Mouse (Mus musculus) kidney, postnatal 10 days (tissue): ENCODE measurements around the gene Kat8.
"Not testable (repeated sequence)": the region's sequence is repeated elsewhere in the genome, so short reads cannot be mapped to it uniquely, and the experiment has no call there.

Source experiments
- DNase-seq: peaks from one replicate; pipeline ENCODE4 v3.0.0; 2021; ENCODE audit warnings: mixed read lengths

Gene Kat8

GRCm38 (mm10) chr7:127912190-127912871 lies at the start of gene Kat8:
Kat8 (plus strand) TSS chr7:127912516.
- peak; percentile 95 for DNase-seq

GRCm38 (mm10) chr7:127866434-127866833 lies 45.9 kb upstream of the Kat8 start:
- DNase-seq, result no peak

- DNase-seq, result no peak
Measured at GRCm38 (mm10) chr7:127867641-127868040, 44.7 kb upstream of the Kat8 start.

- peak; percentile 67 for DNase-seq
Measured at GRCm38 (mm10) chr7:127869149-127869810, 43.0 kb upstream of the Kat8 start.

- no peak for DNase-seq
Measured at GRCm38 (mm10) chr7:127870136-127870821, 42.0 kb upstream of the Kat8 start.

GRCm38 (mm10) chr7:127874812-127875626 lies 37.3 kb upstream of the Kat8 start:
- DNase-seq, result no peak

- DNase-seq, result peak; percentile 97
Measured at GRCm38 (mm10) chr7:127875627-127876001, 36.7 kb upstream of the Kat8 start.

- DNase-seq, result peak; percentile 89
Measured at GRCm38 (mm10) chr7:127876041-127876466, 36.3 kb upstream of the Kat8 start, which contains the start of gene Zfp646. Zfp646 (plus strand) TSS chr7:127876221.

GRCm38 (mm10) chr7:127876467-127877348 lies 35.6 kb upstream of the Kat8 start, which contains the start of gene Zfp668:
Zfp668 (minus strand) TSS chr7:127876828.
- peak; percentile 95 for DNase-seq

- no peak for DNase-seq
Measured at GRCm38 (mm10) chr7:127879301-127879700, 33.0 kb upstream of the Kat8 start.

GRCm38 (mm10) chr7:127880431-127880830 lies 31.9 kb upstream of the Kat8 start:
- no peak for DNase-seq

GRCm38 (mm10) chr7:127885951-127886350 lies 26.4 kb upstream of the Kat8 start:
- peak; percentile 77 for DNase-seq

- DNase-seq, result no peak
Measured at GRCm38 (mm10) chr7:127886551-127886950, 25.8 kb upstream of the Kat8 start.

GRCm38 (mm10) chr7:127887191-127887590 lies 25.1 kb upstream of the Kat8 start:
- DNase-seq, result no peak

- DNase-seq, result no peak
Measured at GRCm38 (mm10) chr7:127887781-127888180, 24.5 kb upstream of the Kat8 start.

GRCm38 (mm10) chr7:127888821-127889220 lies 23.5 kb upstream of the Kat8 start:
- no peak for DNase-seq

GRCm38 (mm10) chr7:127890798-127891197 lies 21.5 kb upstream of the Kat8 start, which contains the start of gene Prss53:
Prss53 (minus strand) TSS chr7:127890970.
- peak; percentile 80 for DNase-seq

- no peak for DNase-seq
Measured at GRCm38 (mm10) chr7:127894480-127894879, 17.8 kb upstream of the Kat8 start.

GRCm38 (mm10) chr7:127895442-127895841 lies 16.9 kb upstream of the Kat8 start, which contains the start of the genes Gm21974 and Vkorc1:
Gm21974 (minus strand) TSS chr7:127895454.
Vkorc1 (minus strand) TSS chr7:127895617.
- peak; percentile 98 for DNase-seq

GRCm38 (mm10) chr7:127895891-127896290 lies 16.4 kb upstream of the Kat8 start:
- DNase-seq, result not testable (repeated sequence)

- peak; percentile 77 for DNase-seq
Measured at GRCm38 (mm10) chr7:127896384-127896783, 15.9 kb upstream of the Kat8 start.
